Mouse (Mus musculus) forebrain, embryonic 16.5 days (tissue): Measurements from ENCODE around the gene St6gal1. TPM values are rescaled to one million over a fixed set of nuclear protein-coding genes. Genes with fewer than 3 reads are reported as not detected.
A peak's percentile ranks its signal among the peaks of the same experiment; 100 is the strongest.

ENCODE experiments used
- ATAC-seq: fragments of 200-750 bp; cut with Nextera tagmentation; 2 replicates; pipeline ENCODE4 v1.8.0; 2017; ENCODE audit warnings: mild to moderate bottlenecking, moderate library complexity
- H3K27ac ChIP-seq: fragments of 300-500 bp; sonication (generic); 2 replicates; pipeline ENCODE4 v1.5.1; 2014; ENCODE audit warnings: low read length, control low read depth
- H3K27me3 ChIP-seq: fragments of 300-500 bp; sonication (generic); replicated peaks from 2 replicates; pipeline ENCODE4 v1.6.1; 2014; ENCODE audit warnings: low read length; ENCODE audit not compliant: control insufficient read depth, insufficient read depth
- H3K36me3 ChIP-seq: fragments of 300-500 bp; sonication (generic); 2 replicates; pipeline ENCODE4 v1.6.1; 2014; ENCODE audit not compliant: control insufficient read depth, insufficient read depth
- H3K4me1 ChIP-seq: fragments of 300-500 bp; sonication (generic); replicated peaks from 2 replicates; pipeline ENCODE4 v1.6.1; 2014; ENCODE audit warnings: low read length; ENCODE audit not compliant: control insufficient read depth, insufficient read depth
- H3K4me2 ChIP-seq: fragments of 300-500 bp; sonication (generic); 2 replicates; pipeline ENCODE4 v1.6.1; 2014; ENCODE audit warnings: mild to moderate bottlenecking, low read length, control low read depth
- H3K4me3 ChIP-seq: fragments of 300-500 bp; sonication (generic); replicated peaks from 2 replicates; pipeline ENCODE4 v1.5.1; 2014; ENCODE audit warnings: mild to moderate bottlenecking, low read length, control low read depth
- H3K9ac ChIP-seq: fragments of 300-500 bp; sonication (generic); replicated peaks from 2 replicates; pipeline ENCODE4 v1.6.1; 2014; ENCODE audit warnings: low read depth, low read length, control low read depth
- H3K9me3 ChIP-seq: fragments of 300-500 bp; sonication (generic); 2 replicates; pipeline ENCODE4 v1.6.1; 2016; ENCODE audit warnings: low read length; ENCODE audit not compliant: control insufficient read depth
- WGBS: fragments of 180-500 bp; shearing (Covaris S2); extraction: QIAGEN DNeasy Blood & Tissue Kit; methylation state at CpG from one replicate; pipeline ENCODE4 v1.1.7; 2014; 5-methylcytosine and 5-hydroxymethylcytosine counted together
- polyA plus RNA-seq: library from polyadenylated mRNA; unstranded; fragments of >200 nt; fragmentation: Nextera tagmentation; extraction: Ambion mirVana; gene quantifications from 2 replicates; pipeline ENCODE4 v1.2.1, GENCODE M21; 2015

St6gal1 gene
- polyA plus RNA-seq, 1 experiment from 2014 or later, result 50.4 TPM

GRCm38 (mm10) chr16:23350802-23351201 lies 126.3 kb downstream of the St6gal1 start:
- peak; percentile 36; the same call in 1 of the 2 replicates for ATAC-seq
- H3K36me3 ChIP-seq, result peaks cover 5% of the 10 kb centered on the region; the same call in 1 of the 2 replicates
- H3K9ac ChIP-seq, result no peak overlapping the region
- WGBS, result 9% methylated on average over 2 of the region's 2 CpGs
- H3K27ac ChIP-seq, result no peak overlapping the region
- 0 out of 2 replicates have a peak, but pooled peaks cover 6% of the 10 kb centered on the region for H3K4me1 ChIP-seq
- no peak overlapping the region for H3K4me2 ChIP-seq
- H3K9me3 ChIP-seq, result no peaks in the 10 kb centered on the region
- H3K27me3 ChIP-seq, result no peaks in the 10 kb centered on the region
- H3K4me3 ChIP-seq, result no peak overlapping the region

GRCm38 (mm10) chr16:23361031-23361430 lies 136.5 kb downstream of the St6gal1 start:
- H3K27me3 ChIP-seq, result no peaks in the 10 kb centered on the region
- H3K9ac ChIP-seq, result no peak overlapping the region
- ATAC-seq, result no peak
- no peaks in the 10 kb centered on the region for H3K9me3 ChIP-seq
- no peak overlapping the region for H3K27ac ChIP-seq
- peaks cover 4% of the 10 kb centered on the region for H3K4me1 ChIP-seq
- H3K4me2 ChIP-seq, result no peak overlapping the region
- no peak overlapping the region for H3K4me3 ChIP-seq
- peaks cover 8% of the 10 kb centered on the region for H3K36me3 ChIP-seq
- WGBS, result 76% methylated on average over 4 of the region's 4 CpGs

GRCm38 (mm10) chr16:23361434-23361970 lies 137.0 kb downstream of the St6gal1 start:
- Histone ChIP-seq H3K27me3 (no peaks in the 10 kb centered on the region), H3K4me2 (no peak overlapping the region), H3K36me3 (peaks cover 8% of the 10 kb centered on the region), H3K4me1 (peaks cover 4% of the 10 kb centered on the region), H3K9ac (no peak overlapping the region), H3K9me3 (no peaks in the 10 kb centered on the region), H3K27ac (no peak overlapping the region), H3K4me3 (no peak overlapping the region)
- ATAC-seq, result no peak
- 85% methylated on average over 3 of the region's 3 CpGs for WGBS

- H3K36me3 ChIP-seq, result no peaks in the 10 kb centered on the region
- no peaks in the 10 kb centered on the region for H3K27me3 ChIP-seq
- H3K9ac ChIP-seq, result no peak overlapping the region
- peaks cover 4% of the 10 kb centered on the region for H3K4me1 ChIP-seq
- H3K27ac ChIP-seq, result no peak overlapping the region; the same call in 1 of the 2 replicates
- WGBS, result 48% methylated on average over 2 of the region's 2 CpGs
- no peak overlapping the region for H3K4me3 ChIP-seq
- no peaks in the 10 kb centered on the region for H3K9me3 ChIP-seq
- peak; percentile 72 for ATAC-seq
- no peak overlapping the region for H3K4me2 ChIP-seq
Measured at GRCm38 (mm10) chr16:23364328-23364990, 139.9 kb downstream of the St6gal1 start.

GRCm38 (mm10) chr16:23369124-23369523 lies 144.6 kb downstream of the St6gal1 start:
- no peaks in the 10 kb centered on the region for H3K36me3 ChIP-seq
- 43% methylated on average over 3 of the region's 3 CpGs for WGBS
- no peak overlapping the region for H3K27ac ChIP-seq
- no peaks in the 10 kb centered on the region for H3K27me3 ChIP-seq
- no peaks in the 10 kb centered on the region for H3K9me3 ChIP-seq
- H3K4me3 ChIP-seq, result no peak overlapping the region
- H3K9ac ChIP-seq, result no peak overlapping the region
- no peak overlapping the region for H3K4me2 ChIP-seq
- ATAC-seq, result no peak
- H3K4me1 ChIP-seq, result peaks cover 3% of the 10 kb centered on the region

- Histone ChIP-seq H3K4me2 (no peak overlapping the region), H3K27ac (no peak overlapping the region), H3K9me3 (no peaks in the 10 kb centered on the region), H3K27me3 (no peaks in the 10 kb centered on the region), H3K4me3 (no peak overlapping the region), H3K9ac (no peak overlapping the region), H3K36me3 (no peaks in the 10 kb centered on the region), H3K4me1 (no peaks in the 10 kb centered on the region)
- 93% methylated on average over 7 of the region's 7 CpGs for WGBS
- no peak for ATAC-seq
Measured at GRCm38 (mm10) chr16:23370724-23371123, 146.2 kb downstream of the St6gal1 start.

- Histone ChIP-seq H3K27ac (no peak overlapping the region), H3K9ac (no peak overlapping the region), H3K36me3 (no peaks in the 10 kb centered on the region), H3K4me3 (no peak overlapping the region), H3K9me3 (no peaks in the 10 kb centered on the region), H3K4me1 (no peaks in the 10 kb centered on the region), H3K4me2 (no peak overlapping the region), H3K27me3 (no peaks in the 10 kb centered on the region)
- no peak for ATAC-seq
- 92% methylated on average over 2 of the region's 2 CpGs for WGBS
Measured at GRCm38 (mm10) chr16:23372340-23372739, 147.8 kb downstream of the St6gal1 start.

GRCm38 (mm10) chr16:23374068-23374467 lies 149.5 kb downstream of the St6gal1 start:
- Histone ChIP-seq H3K27me3 (no peaks in the 10 kb centered on the region), H3K4me2 (no peak overlapping the region), H3K27ac (no peak overlapping the region), H3K4me3 (no peak overlapping the region), H3K9ac (no peak overlapping the region), H3K36me3 (no peaks in the 10 kb centered on the region), H3K4me1 (no peaks in the 10 kb centered on the region), H3K9me3 (no peaks in the 10 kb centered on the region)
- no peak for ATAC-seq
- WGBS, result 90% methylated on average over 4 of the region's 4 CpGs

GRCm38 (mm10) chr16:23374938-23375337 lies 150.4 kb downstream of the St6gal1 start:
- Histone ChIP-seq H3K27me3 (no peaks in the 10 kb centered on the region), H3K36me3 (no peaks in the 10 kb centered on the region), H3K9ac (no peak overlapping the region), H3K4me3 (no peak overlapping the region), H3K9me3 (no peaks in the 10 kb centered on the region), H3K4me2 (no peak overlapping the region), H3K27ac (no peak overlapping the region), H3K4me1 (no peaks in the 10 kb centered on the region)
- 73% methylated on average over 5 of the region's 5 CpGs for WGBS
- ATAC-seq, result no peak
